Mouse (Mus musculus) small intestine, adult 2 months (tissue): Measurements from ENCODE around the gene Gpc6.

ENCODE experiments used
- CTCF ChIP-seq: fragments of 200-500 bp; IDR thresholded peaks from 2 replicates; pipeline ENCODE4 v1.5.1; 2012; ENCODE audit warnings: low read depth, mild to moderate bottlenecking, control low read depth, inconsistent platforms, low read length, moderate library complexity, mixed read lengths; ENCODE audit not compliant: insufficient replicate concordance, insufficient read length; ENCODE audit errors: extremely low read depth
- POLR2A ChIP-seq: fragments of 200-500 bp; IDR thresholded peaks from 2 replicates; pipeline ENCODE4 v1.6.1; 2012; ENCODE audit warnings: low read depth, mild to moderate bottlenecking, control low read depth, inconsistent platforms, low read length, moderate library complexity

GRCm38 (mm10) chr14:117193364-117193763 is 268.2 kb downstream of the Gpc6 start:
- TF ChIP-seq CTCF: no peak
- TF ChIP-seq POLR2A: no peak
